Mouse (Mus musculus): ENCODE results near the gene Gm21962.
"Not testable (repeated sequence)": the region's sequence is repeated elsewhere in the genome, so short reads cannot be mapped to it uniquely, and the experiment has no call there.

Gm21962 gene

DNA sequence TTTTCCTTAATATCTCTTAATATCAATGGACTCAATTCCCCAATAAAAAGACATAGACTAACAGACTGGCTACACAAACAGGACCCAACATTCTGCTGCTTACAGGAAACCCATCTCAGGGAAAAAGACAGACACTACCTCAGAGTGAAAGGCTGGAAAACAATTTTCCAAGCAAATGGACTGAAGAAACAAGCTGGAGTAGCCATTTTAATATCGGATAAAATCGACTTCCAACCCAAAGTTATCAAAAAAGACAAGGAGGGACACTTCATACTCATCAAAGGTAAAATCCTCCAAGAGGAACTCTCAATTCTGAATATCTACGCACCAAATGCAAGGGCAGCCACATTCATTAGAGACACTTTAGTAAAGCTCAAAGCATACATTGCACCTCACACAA, at the start of gene Gm21962:
TSS of gene Gm21962 (plus strand) at position 301 of the 400 bp plus-strand sequence.
- DNase-seq (ENCODE audit: low spot score in 2 of 2) = not testable (repeated sequence)

DNA sequence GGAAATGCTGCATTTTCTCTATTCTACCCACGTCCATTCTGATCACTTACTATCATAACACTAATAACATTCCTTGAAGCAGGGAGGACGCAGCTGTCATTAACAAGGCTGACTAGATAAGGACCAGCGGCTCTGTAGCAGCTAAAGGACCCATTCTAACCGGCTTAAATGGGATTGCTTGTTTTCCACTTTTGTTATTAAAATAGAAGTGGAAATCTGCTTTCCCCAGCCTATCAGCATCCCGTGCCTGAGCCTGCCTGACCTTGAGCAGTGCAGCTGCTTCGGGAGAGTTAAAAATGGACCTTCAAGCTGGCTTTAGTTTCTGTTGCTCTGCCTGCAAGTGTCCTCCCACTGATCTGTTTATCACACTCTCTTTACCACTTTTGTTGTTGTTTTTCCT, 49.2 kb upstream of the Gm21962 start:
- DNase-seq (ENCODE audit: low spot score in 2 of 2) = no peak

DNA sequence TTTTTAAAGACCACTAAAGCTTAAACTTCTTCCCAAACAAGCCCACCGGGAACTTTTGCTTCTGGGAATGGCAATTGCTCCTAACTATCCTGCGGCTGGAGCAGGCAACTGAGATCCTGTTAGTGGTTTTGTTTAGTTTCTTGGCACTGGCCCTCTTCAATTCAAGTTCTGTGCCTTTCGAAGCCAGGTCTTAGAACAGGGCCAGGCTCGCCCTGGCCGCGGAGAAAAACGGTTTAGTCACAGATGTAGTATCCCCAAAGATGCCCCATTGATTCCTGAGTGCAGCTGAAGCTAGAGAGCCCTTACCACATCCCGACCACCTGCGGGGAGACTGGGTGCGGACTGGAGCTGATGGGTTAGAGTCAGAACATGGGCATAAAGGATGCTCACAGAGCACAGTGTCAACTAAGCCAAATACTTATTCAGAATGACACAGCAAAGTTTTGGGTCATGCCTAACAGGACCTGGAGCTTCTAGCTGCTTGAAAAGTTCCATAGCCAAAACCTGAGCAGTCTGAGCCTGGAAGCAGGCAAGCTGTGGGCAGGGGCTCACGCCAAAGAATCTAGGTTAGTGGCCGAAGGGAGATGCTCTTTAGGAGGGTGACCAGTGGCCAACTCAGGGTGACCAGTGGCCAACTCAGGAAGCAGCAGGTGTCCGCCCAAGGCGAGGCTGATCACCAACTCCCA, 48.3 kb upstream of the Gm21962 start:
- DNase-seq (ENCODE audit: low spot score in 2 of 2) = no peak

DNA sequence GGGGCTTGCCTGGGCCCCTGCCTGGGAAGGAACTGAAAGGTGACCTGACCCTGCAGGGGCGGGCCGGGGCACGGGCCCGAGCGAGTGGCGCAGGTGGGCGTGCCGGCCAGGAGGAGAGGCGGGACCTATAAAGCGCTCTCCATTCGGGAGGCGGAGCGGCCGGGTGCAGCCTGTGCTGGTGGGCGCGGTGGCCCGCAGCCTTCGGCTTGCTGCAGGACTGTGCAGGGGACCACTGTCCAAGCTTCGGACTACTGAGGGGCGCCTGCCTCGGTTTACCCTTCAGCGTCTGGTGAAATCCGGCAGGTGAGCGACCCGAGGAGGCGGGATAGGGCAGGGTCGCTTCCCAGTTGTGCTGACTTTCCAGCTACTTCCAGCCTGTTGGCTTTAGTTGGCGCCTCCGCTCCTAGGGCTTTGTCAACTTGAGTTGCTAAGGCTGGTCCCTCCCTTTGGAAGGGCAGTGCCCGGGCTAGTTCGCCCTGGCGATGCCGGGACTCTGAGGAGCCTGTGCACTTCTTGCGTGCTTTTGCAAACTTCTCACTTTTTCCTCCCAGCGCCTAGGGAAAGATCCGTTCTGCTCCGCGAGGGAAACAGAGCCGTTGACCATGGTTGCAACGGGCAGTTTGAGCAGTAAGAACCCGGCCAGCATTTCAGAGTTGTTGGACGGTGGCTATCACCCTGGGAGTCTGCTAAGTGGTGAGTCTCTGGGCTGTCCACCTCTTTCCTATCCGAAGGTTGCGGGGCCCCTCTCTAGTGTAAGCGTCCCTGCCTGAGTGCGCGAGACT, 47.6 kb upstream of the Gm21962 start:
- no peak for DNase-seq (ENCODE audit: low spot score in 2 of 2)

DNA sequence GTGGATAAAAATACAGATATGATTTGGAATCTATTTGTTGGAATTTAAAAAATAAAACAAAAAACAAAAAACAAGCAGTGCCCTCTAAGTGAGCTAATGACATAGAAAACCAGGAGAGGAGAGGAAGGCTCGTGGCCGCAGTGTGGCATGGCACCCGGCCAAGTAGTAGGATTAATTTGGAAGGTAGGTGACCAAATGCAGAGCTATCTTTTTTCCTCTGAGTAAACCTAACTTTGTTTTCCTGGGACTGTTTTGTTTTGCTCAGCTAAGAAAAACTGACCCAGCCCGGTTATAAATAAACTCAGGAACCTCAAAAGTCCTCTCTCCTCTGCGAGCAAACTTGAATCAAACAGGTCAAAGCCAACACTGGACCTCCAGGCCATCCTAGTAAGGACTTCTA, 46.3 kb upstream of the Gm21962 start:
- DNase-seq (ENCODE audit: low spot score in 2 of 2) = no peak

DNA sequence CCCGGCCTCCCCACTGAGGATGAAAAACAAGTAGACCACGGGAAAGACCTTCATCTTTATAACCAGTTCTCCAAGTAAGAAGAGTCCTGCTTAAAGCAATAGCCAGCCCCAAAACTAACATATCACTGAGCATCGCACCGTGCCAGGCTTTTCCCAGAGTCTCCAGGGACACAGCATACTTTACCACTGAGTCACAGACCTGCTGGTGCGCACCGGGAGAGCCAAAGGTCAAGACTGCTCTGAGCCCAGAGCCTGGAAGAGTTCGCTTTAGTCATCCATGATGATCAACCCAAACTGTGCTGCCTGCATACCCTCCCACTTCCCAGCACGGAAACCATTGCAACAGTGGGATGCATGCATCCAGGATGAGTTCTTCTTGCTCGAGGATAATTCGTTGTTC, 37.6 kb upstream of the Gm21962 start:
- DNase-seq (ENCODE audit: low spot score in 2 of 2) = no peak

DNA sequence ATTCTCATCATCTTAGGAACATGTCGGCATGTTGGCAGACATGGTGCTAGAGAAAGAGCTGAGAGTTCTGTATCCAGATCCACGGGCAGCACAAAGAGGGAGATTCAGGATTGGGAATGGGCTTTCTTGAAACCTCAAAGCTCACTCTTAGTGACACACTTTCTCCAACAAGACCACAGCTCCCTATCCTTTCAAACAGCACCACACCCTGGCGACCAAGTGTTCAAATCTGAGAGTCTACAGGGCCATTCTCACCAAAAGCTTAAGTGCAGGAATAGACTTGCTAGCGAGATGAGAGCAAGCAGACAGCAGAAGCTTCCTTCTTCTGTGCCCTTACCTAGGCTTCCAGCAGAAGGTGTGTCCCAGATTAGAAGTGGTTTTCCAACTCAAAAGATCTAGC, 34.8 kb upstream of the Gm21962 start:
- DNase-seq (ENCODE audit: low spot score in 2 of 2) = no peak

GRCm38 (mm10) chr3:137641238-137641637, 30.1 kb upstream of the Gm21962 start:
- no peak for DNase-seq (ENCODE audit: low spot score in 2 of 2)

- no peak for DNase-seq (ENCODE audit: low spot score in 2 of 2)
These were observed 29.2 kb upstream of the Gm21962 start for GRCm38 (mm10) chr3:137642137-137642536.

DNA sequence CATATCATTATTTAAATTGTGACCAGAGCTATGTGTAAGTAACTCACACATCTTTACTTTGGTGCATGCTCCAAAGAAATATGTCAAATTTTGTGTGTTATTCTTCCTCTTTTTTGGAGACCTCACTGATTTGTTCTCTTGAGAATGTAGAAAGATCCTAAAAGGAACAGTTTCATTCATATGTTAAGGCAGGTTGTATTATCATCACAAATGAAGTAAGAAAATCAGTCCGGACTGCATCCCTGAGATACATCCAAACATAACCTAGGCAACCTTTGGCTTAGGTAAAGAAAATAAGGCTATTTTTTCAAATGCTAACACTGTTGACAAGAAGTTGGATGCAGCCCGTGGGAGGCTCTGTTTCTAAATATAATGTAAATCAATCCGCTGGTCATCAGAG, 28.8 kb upstream of the Gm21962 start:
- DNase-seq (ENCODE audit: low spot score in 2 of 2) = no peak

DNA sequence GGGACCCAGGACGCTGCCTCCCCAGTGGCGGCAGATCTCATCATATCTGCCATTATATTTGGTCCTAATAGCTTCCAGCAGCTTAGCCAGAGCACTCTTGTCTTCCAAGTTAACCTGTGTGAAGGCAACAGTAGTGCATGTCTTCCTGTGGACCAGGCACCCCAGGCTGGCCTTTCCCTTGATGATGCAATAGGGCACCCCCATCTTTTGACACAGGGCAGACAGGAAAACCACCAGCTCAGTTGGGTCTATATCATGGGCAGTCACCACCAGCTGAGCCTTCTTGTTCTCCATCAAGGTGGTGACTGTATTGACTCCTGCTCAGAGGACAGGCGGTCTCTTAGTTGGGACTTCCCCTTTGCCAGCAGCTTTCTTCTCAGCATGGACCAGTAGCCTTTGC, 27.2 kb upstream of the Gm21962 start:
- DNase-seq (ENCODE audit: low spot score in 2 of 2) = no peak

DNA sequence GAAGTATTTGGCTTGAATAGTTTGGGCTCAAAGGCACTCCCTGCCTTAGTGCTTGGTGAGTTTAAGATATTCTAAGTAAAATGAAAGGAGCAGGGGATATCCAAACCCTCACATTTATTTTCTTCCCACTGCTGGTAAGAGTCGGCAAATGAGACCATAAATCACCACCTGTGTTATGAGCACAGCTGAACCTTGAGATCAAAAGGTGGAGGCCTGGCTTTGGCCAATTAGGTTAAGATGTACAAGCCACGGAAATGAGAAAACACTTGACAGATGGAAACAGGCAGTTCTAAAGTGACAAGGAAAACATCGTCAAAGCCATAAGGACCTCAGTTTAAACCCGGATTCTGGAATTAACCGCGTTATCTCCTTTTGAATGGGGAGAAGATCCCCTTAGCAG, 26.4 kb upstream of the Gm21962 start:
- no peak for DNase-seq (ENCODE audit: low spot score in 2 of 2)

- DNase-seq (ENCODE audit: low spot score in 2 of 2) = peak in 1 of 2 experiments; percentile 40
These were observed 23.8 kb upstream of the Gm21962 start for GRCm38 (mm10) chr3:137647427-137648100.

- DNase-seq (ENCODE audit: low spot score in 2 of 2) = no peak
These were observed 22.2 kb upstream of the Gm21962 start for GRCm38 (mm10) chr3:137649112-137649511.

DNA sequence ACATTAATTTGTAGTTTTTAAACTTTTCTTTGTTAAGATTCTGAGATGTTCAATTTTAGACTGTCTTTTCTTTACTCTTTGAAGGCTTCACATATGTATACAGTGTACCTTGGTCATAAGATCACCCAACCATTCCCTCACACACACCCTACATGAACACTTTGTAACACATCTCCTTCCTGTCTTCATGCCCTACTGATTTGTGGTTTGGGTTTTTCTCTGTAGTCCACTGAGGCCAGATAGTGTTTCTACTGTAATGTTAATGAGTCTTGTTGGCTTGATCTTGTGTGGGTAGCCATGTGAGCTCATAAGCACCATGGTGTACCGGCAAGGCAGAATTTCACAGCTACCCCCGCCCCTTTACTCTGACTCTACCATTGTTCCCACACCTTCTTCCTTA, 18.5 kb upstream of the Gm21962 start:
- DNase-seq (ENCODE audit: low spot score in 2 of 2) = no peak

DNA sequence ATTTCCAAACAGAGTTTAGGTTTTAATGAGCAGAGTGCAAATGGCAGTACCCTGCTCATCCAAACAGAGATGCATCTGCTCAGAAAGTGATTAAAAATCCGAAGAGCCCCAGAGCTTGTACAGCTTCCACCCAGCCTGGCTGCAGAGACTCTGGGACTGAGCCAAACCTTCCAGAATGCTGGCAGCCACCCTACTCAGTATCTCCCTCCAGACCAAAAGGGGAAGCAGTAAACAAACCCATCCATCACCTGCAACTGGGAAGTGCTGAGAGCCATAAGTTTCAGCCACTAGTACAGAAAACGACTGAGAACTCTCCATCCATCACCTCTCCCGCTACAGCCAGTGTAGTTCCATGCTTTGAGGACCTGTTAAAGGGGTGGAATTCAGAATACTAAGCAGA, 9.6 kb downstream of the Gm21962 start:
- peak in 1 of 2 experiments; percentile 49 for DNase-seq (ENCODE audit: low spot score in 2 of 2)

DNA sequence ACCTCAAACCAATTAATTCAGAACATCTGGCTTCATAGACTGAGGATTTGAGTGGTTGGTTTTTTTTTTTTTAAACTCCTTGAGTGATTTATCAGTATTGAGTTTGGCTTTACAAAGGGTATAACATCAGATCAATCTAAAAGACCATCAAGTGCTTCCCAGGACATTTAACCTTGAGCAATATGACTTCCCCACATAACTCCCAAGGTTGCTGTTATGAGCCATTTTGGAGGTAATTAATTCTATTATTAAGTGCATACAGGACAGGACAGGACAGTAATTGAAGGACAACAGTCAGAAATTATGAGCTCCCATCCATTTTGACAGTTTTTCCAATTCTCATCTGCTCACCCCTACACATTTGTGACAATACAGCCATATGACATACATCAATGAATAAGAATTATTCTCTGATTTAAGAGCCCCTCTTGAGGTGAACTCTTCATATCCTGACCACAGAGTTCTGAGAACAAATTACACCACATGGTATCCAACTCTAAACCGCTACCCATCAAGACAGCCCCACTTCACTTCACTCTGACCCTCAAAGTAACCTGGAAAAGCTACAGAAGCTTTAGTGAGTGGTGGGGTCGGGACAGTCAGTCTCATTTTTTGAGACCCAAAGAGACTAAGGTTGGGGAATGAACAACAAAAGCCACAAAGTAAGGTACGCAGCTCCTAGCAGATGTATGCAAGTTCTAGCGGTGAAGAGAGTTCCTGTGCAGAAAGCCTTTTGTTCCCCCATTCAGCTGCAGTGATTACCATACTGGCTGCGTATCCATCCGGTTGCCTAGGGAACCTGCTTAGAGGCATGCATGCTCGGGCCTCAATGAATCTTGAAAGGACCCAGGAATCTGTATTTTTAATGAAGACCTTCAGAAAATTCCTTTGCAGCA, 11.8 kb downstream of the Gm21962 start:
- DNase-seq (ENCODE audit: low spot score in 2 of 2) = peak; percentile 20 to 50

DNA sequence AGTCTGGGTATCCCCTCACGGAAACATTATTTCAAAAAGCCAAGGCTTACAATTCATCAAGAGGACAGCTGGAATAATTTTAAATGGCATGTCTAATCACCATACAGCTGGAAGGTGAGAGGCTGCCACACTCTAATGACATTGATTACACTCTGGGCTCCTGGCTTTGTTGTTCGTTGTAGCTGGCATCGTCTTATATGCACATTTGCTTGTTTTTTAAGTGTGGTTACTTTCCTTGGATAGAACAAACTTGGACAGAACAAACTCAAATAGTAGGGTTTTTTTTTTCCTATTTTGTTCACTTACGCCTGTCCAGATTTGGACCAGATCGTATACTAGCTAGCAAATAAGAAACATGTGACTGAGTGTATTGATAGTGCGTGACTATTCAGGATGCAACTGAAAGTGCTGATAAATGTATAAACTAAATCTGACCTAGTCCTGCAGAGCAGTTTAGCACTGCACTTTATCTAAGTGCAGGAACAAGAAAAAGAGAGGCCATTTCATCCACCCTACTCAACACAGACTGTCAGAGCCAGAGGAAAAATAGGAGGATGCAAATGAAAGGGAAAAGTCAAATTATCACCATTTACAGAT, 12.6 kb downstream of the Gm21962 start:
- DNase-seq (ENCODE audit: low spot score in 2 of 2) = no peak

- no peak for DNase-seq (ENCODE audit: low spot score in 2 of 2)
These were observed 15.6 kb downstream of the Gm21962 start for GRCm38 (mm10) chr3:137686932-137687331.

GRCm38 (mm10) chr3:137691503-137691902, 20.2 kb downstream of the Gm21962 start:
- no peak for DNase-seq (ENCODE audit: low spot score in 2 of 2)

- no peak for DNase-seq (ENCODE audit: low spot score in 2 of 2)
These were observed 44.6 kb downstream of the Gm21962 start for GRCm38 (mm10) chr3:137715946-137716345.

All from left cerebral cortex, adult 9 months (tissue).